Mouse (Mus musculus): ENCODE measurements around the gene Ldlrad2.

DNA sequence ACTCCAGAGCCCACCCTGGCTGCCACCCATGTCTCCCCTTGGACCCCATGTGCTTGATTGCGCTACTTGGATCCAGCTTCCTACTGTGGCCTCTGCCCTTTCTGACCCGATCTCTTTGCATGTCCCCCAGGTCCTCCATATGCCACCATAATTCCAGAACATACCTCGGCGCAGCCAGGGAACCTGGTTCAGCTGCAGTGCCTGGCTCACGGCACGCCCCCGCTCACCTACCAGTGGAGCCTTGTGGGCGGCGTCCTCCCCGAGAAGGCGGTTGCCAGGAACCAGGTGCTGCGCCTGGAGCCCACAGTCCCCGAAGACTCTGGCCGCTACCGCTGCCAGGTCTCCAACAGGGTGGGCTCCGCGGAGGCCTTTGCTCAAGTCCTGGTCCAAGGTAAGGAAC is 20.9 kb downstream of the Ldlrad2 start:
- no peak for TF ChIP-seq CTCF (IDR thresholded peaks at IDR 0.05; ENCODE audit: borderline replicate concordance, insufficient read depth, low read length)
- no peak for TF ChIP-seq POLR2A (IDR thresholded peaks at IDR 0.05; ENCODE audit: low read depth, low read length)

Data from embryonic fibroblast, embryonic 13.5 days (primary cell).